Mouse (Mus musculus) kidney, embryonic 16.5 days (tissue): ENCODE measurements around the gene Hivep3. TPM values are rescaled to one million over a fixed set of nuclear protein-coding genes. Genes with fewer than 3 reads are reported as not detected.

ENCODE experiments used
- ATAC-seq: fragments of 200-750 bp; cut with Nextera tagmentation; 2 replicates; pipeline ENCODE4 v1.8.0; 2017; ENCODE audit warnings: moderate TSS enrichment; ENCODE audit not compliant: low FRiP score, low TSS enrichment
- H3K27ac ChIP-seq: fragments of 300-500 bp; sonication (generic); 2 replicates; pipeline ENCODE4 v1.5.1; 2014; ENCODE audit warnings: low read length
- H3K27me3 ChIP-seq: fragments of 300-500 bp; sonication (generic); 2 replicates; pipeline ENCODE4 v1.6.1; 2014; ENCODE audit warnings: low read length, control low read depth, mixed read lengths; ENCODE audit not compliant: insufficient read depth
- H3K36me3 ChIP-seq: fragments of 300-500 bp; sonication (generic); 2 replicates; pipeline ENCODE4 v1.6.1; 2014; ENCODE audit warnings: low read length, control low read depth, mixed read lengths; ENCODE audit not compliant: insufficient read depth
- H3K4me1 ChIP-seq: fragments of 300-500 bp; sonication (generic); 2 replicates; pipeline ENCODE4 v1.6.1; 2014; ENCODE audit warnings: low read length, control low read depth, mixed read lengths; ENCODE audit not compliant: insufficient read depth
- H3K4me2 ChIP-seq: fragments of 300-500 bp; sonication (generic); replicated peaks from 2 replicates; pipeline ENCODE4 v1.6.1; 2014; ENCODE audit warnings: low read depth, low read length
- H3K4me3 ChIP-seq: fragments of 300-500 bp; sonication (generic); 2 replicates; pipeline ENCODE4 v1.5.1; 2014; ENCODE audit warnings: mild to moderate bottlenecking, low read length
- H3K9ac ChIP-seq: fragments of 300-500 bp; sonication (generic); replicated peaks from 2 replicates; pipeline ENCODE4 v1.6.1; 2014; ENCODE audit warnings: low read length
- H3K9me3 ChIP-seq: fragments of 300-500 bp; sonication (generic); 2 replicates; pipeline ENCODE4 v1.6.1; 2016; ENCODE audit warnings: low read length, control low read depth
- WGBS: fragments of 180-500 bp; shearing (Covaris S2); extraction: QIAGEN DNeasy Blood & Tissue Kit; methylation state at CpG from one replicate; pipeline ENCODE4 v1.1.7; 2014; 5-methylcytosine and 5-hydroxymethylcytosine counted together
- polyA plus RNA-seq: library from polyadenylated mRNA; unstranded; fragments of >200 nt; fragmentation: Nextera tagmentation; extraction: Ambion mirVana; gene quantifications from 2 replicates; pipeline ENCODE4 v1.2.1, GENCODE M21; 2015

The Hivep3 gene
- polyA plus RNA-seq, 1 experiment from 2014 or later: 7.0 TPM

DNA sequence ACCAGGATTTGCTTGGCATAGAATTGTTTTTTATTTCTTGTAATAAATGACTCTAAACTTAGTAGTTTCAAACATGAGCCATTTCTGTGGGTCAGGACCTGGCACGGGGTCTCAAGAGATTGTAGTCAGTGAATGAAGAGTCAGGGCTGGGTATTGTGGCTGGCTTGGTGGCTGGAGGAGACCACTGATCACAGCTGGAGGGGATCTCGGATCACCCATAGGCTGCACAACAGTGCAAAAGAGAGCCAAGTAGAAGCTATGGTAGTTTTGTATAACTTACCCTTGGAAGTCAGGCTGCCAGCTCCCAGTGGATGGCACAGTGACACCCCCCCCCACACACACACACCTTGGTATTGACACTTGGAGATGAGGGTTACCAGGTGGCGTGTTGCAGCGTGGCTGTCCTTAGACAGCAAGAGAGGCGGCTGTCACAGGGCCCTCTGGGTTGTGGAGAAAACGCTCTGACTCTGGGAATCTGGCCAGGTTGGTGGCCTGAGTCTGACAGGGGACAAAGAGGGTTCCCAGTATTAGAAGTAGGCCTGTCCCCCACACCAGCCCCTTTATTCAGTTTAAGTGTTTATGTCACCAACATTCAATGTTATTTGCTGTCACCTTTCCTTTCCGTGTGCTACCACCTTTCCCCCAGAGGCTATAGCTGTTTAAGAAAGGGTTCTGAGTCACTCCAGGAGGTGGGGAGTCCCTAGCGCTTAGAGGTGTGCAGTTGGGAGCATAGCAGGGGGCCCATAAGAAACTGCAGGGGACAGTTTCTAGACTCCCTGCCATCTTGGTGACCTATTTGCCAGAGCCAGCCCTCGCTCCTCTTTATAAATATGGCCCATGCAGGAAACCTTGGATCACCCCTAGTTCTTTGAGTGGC, 240.4 kb downstream of the Hivep3 start:
- peaks cover 3% of the 10 kb centered on the region for H3K4me1 ChIP-seq
- H3K9ac ChIP-seq: no peak overlapping the region
- H3K9me3 ChIP-seq: no peaks in the 10 kb centered on the region
- H3K27me3 ChIP-seq: no peaks in the 10 kb centered on the region
- WGBS: 83% methylated on average over 9 of the region's 9 CpGs
- ATAC-seq: no peak
- H3K36me3 ChIP-seq: no peaks in the 10 kb centered on the region
- H3K4me2 ChIP-seq: no peak overlapping the region
- no peak overlapping the region for H3K27ac ChIP-seq
- no peak overlapping the region for H3K4me3 ChIP-seq

DNA sequence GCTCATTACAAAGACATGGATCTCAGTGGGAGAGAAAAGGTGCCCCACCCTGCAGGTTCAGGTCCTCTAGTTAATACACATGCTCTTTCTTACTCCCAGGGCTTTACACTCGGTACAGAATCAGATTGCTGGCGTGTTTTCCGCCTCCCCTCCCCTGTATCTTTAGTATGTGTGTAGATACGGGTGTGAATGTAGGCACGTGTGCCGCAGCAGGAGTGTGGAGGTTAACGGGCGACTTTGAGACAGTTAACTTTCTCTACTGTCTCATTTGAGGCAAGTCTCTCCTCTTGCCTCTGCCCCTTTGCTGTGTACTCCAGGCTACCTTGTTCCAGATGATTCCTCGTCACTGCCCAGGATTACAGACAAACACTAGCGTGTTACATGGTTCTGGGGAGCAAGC, 241.7 kb downstream of the Hivep3 start:
- Histone ChIP-seq H3K27me3 (no peaks in the 10 kb centered on the region), H3K4me1 (peaks cover 3% of the 10 kb centered on the region), H3K36me3 (no peaks in the 10 kb centered on the region), H3K27ac (no peak overlapping the region), H3K9ac (no peak overlapping the region), H3K9me3 (no peaks in the 10 kb centered on the region), H3K4me3 (no peak overlapping the region), H3K4me2 (no peak overlapping the region)
- no peak for ATAC-seq
- WGBS: 83% methylated on average over 10 of the region's 10 CpGs

DNA sequence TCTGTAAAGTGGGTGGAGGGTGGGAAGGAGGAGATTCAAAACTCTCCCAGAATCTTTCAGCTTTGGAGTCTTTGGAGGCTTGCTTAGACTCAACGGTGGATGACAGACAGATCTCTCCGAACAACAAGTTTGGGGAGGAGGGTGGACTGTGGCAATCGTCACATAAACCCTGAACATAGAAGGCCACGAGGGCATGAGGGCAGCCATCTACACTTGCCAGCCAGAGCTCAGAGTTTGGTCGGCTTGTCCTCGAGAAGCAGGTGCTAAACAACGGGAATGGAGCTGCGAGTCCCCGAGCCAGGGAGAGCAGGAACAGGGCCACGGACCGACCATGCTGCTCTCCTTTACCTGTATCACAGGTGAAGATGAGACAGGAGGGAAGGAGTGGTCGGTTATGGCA, 242.2 kb downstream of the Hivep3 start:
- Histone ChIP-seq H3K27me3 (no peaks in the 10 kb centered on the region), H3K4me1 (peaks cover 3% of the 10 kb centered on the region), H3K36me3 (no peaks in the 10 kb centered on the region), H3K9ac (no peak overlapping the region), H3K4me2 (no peak overlapping the region), H3K27ac (no peak overlapping the region), H3K9me3 (no peaks in the 10 kb centered on the region), H3K4me3 (no peak overlapping the region)
- WGBS: 73% methylated on average over 12 of the region's 12 CpGs
- no peak for ATAC-seq

DNA sequence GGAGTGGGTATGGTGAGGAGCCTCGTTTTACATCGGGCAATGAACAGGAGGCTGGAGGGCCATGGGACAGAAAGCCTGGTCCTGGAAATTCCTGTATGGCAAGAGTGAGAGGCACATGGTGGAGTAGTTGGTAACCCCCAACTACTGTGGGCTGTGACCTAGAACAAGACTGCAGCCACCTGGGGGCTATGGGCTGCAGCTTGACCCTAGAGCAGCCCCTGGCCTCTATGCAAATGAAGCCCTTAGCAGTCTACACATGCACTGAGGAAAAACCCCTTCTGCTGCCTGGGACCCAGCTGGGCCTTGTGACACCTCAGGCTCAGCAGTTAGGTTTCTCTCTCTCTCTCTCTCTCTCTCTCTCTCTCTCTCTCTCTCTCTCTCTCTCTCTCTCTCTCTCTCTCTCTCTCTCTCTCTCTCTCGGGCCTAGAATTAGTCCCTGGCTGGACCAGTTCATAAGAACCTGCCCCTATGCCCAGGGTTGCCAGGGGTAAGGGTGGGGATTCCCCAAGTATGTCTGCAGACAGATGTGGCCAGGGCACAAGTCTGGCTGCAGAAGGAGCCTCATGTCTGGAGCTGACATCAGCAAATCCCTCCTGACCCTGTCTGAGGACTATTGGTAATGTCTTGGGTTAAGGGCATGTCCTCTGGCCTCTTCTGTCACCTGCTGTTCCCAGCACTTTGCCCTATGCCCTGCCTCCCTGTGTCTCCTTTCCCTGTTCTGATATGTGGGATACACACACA, 243.0 kb downstream of the Hivep3 start:
- ATAC-seq: no peak

DNA sequence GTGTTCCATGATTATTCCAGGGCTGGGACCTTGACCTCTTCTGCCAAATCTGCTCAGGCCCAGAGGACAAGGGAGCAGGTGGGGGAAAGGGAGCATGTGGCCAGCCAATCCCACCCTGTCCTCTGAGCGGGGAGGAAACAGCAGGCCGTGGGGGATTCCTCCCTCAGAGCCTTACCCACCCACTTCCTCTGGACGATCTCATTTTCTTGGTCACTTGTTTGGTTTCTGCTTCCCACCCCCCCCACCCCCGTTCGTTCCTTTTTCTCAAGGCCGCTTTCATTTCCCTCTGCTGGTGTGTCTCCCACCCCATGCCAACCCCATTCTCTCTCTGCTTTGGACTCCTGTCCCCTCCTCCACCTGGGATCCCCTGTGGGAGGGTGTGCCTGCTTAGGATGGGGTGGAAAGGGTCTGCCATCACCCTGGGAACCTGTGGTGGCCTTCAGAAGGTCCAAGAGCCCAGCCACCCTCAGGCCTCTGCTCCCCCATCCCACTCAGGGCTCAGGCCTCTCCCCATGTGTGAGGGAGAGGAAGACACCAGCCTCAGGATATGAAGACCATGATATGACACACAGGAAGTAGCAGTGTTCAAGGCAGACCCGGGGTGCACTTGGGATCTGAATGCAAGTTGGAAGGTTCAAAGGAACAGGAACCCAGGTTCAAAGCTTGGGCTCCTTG, 244.4 kb downstream of the Hivep3 start:
- no peaks in the 10 kb centered on the region for H3K36me3 ChIP-seq
- no peaks in the 10 kb centered on the region for H3K9me3 ChIP-seq
- peaks cover 3% of the 10 kb centered on the region for H3K4me1 ChIP-seq
- no peak overlapping the region for H3K4me3 ChIP-seq
- no peak overlapping the region for H3K27ac ChIP-seq
- no peak for ATAC-seq
- H3K4me2 ChIP-seq: no peak overlapping the region
- WGBS: 59% methylated on average over 7 of the region's 7 CpGs
- H3K9ac ChIP-seq: no peak overlapping the region
- no peaks in the 10 kb centered on the region for H3K27me3 ChIP-seq

More for the DNA sequence above, 243.0 kb downstream of the Hivep3 start:
- Histone ChIP-seq H3K27me3 (no peaks in the 10 kb centered on the region), H3K4me2 (no peak overlapping the region), H3K4me1 (peaks cover 3% of the 10 kb centered on the region), H3K9me3 (no peaks in the 10 kb centered on the region), H3K9ac (no peak overlapping the region), H3K27ac (no peak overlapping the region), H3K4me3 (no peak overlapping the region), H3K36me3 (no peaks in the 10 kb centered on the region)
- WGBS: 26% methylated on average over 3 of the region's 3 CpGs

DNA sequence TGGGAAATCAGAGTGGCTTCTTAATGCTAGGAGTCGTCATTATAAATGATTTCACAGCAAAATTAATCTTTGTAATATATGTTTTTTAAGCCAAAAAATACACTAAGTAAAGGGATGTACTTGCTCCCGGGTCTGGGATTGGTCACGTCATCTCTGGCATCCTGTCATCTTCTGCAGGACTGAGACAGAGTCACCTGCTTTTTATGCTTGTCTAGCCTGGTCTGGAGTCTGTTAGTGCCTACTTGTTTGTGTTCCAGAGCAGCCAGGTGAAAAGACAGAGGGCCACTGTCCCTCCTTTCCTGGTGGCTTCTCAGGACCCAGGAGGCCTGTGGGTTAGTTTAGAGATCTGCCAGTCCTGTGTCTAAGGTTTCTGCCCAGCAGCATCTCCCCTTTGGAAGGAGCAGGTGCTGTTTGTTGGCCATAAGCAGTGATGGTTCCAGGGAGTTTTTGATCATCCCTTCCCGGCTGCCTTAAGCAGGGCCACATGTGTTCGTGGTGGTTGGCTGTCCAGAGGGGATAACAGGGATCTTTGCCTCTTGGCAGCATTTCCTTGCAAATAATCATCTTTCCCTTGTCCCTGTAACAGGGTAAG, 245.8 kb downstream of the Hivep3 start:
- 77% methylated on average over 5 of the region's 5 CpGs for WGBS
- H3K27me3 ChIP-seq: no peaks in the 10 kb centered on the region
- no peak overlapping the region for H3K4me2 ChIP-seq
- H3K36me3 ChIP-seq: no peaks in the 10 kb centered on the region
- H3K27ac ChIP-seq: no peak overlapping the region
- no peak for ATAC-seq
- H3K9me3 ChIP-seq: no peaks in the 10 kb centered on the region
- H3K4me1 ChIP-seq: peaks cover 3% of the 10 kb centered on the region
- H3K9ac ChIP-seq: no peak overlapping the region
- no peak overlapping the region for H3K4me3 ChIP-seq

DNA sequence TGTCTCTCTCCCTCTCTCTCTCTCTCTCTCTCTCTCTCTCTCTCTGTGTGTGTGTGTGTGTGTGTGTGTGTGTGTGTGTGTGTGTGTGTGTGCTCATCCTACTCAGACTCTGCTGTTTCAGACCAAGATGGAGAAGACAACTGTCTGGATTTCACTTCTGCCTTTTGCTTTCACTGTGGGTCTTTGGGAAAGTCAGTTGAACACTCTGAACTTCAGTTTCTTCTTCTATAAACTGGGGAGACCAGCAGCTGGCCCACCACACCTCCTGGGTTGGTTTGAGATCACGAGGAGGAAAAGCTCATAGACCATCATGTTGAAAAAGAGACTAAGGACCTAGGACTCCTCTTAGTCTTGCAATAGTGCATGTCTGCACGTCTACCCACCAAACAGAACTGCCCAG, 246.3 kb downstream of the Hivep3 start:
- ATAC-seq: no peak
- no peaks in the 10 kb centered on the region for H3K9me3 ChIP-seq
- no peak overlapping the region for H3K9ac ChIP-seq
- peaks cover 3% of the 10 kb centered on the region for H3K4me1 ChIP-seq
- H3K27ac ChIP-seq: no peak overlapping the region
- no peaks in the 10 kb centered on the region for H3K27me3 ChIP-seq
- H3K4me3 ChIP-seq: no peak overlapping the region
- WGBS: 66% methylated on average over 2 of the region's 2 CpGs
- H3K4me2 ChIP-seq: no peak overlapping the region
- H3K36me3 ChIP-seq: no peaks in the 10 kb centered on the region

DNA sequence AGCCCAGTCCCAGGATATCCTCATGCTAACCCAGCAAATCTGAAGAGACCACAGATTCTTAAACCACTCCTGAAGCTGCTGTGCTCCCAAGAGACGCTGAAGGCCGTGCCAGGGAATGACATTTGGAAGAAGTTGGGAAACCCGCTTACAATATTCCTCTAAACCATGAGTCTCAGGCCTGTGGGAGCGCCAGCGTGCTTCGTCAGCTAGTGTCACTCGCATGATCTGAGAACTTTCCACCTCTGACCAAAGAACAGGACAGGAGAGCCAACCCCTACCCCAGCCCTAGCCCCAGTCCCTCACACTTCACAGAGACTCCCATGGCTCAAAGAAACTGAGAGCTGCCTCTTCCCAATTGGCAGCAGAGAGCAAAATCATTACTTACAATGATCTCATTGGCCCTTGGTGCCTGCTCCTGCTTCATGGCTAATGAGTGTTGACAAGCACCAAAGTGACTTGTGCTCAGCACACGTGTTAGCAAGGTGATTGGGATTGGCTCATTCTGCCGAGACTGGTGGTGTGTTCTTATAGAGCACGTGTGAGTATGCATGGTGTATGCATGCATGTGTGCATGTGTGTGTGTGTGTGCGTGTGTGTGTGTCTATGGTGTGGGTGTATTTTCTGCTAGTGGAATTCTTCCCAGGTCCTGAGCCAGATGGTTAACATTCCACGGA, 247.6 kb downstream of the Hivep3 start:
- Histone ChIP-seq H3K4me1 (peaks cover 3% of the 10 kb centered on the region), H3K27ac (no peak overlapping the region), H3K4me3 (no peak overlapping the region), H3K4me2 (no peak overlapping the region), H3K9ac (no peak overlapping the region), H3K27me3 (no peaks in the 10 kb centered on the region), H3K9me3 (no peaks in the 10 kb centered on the region), H3K36me3 (no peaks in the 10 kb centered on the region)
- ATAC-seq: no peak
- WGBS: 86% methylated on average over 12 of the region's 12 CpGs

DNA sequence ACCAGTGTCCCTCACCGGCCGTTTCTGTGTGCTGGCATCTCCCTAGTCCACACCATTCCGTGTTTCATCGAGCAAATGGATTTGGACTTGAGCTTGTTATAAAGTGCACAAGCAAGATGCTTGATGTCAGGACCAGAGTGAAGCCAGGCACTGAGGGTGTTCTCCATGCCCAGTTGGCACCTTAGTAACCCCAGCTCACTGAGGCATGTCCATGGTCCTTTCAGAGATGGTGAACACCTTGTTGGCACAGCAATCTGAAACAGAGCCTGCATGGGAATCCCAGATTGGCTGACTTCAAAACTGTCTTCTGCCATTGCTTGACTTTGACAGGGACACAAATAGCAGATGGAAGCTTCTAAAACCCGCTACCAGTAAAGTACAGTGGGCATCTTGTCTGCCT, 252.5 kb downstream of the Hivep3 start:
- Histone ChIP-seq H3K27ac (no peak overlapping the region), H3K9me3 (no peaks in the 10 kb centered on the region), H3K4me1 (0 out of 2 replicates have a peak, but pooled peaks cover 4% of the 10 kb centered on the region), H3K27me3 (no peaks in the 10 kb centered on the region), H3K36me3 (no peaks in the 10 kb centered on the region), H3K4me2 (no peak overlapping the region), H3K4me3 (no peak overlapping the region), H3K9ac (no peak overlapping the region)
- no peak for ATAC-seq
- WGBS: 80% methylated on average over 5 of the region's 5 CpGs
